Mouse (Mus musculus) heart, postnatal 4 days (tissue): Measurements from ENCODE around the gene Mtmr3. TPM values are rescaled to one million over a fixed set of nuclear protein-coding genes. Genes with fewer than 3 reads are reported as not detected.

ENCODE experiments used
- DNase-seq: peaks from one replicate; pipeline ENCODE4 v3.0.0; 2021
- total RNA-seq, 2 experiments: library from RNA; stranded (reverse); gene quantifications; 2 replicates each; pipeline ENCODE4 v1.2.3; 2021

Gene Mtmr3
- 10 to 100 TPM; 54.1 to 54.3 TPM for total RNA-seq

GRCm38 (mm10) chr11:4594608-4595500, at the start of gene Mtmr3:
TSS of gene Mtmr3 (minus strand) at chr11:4594863.
- peak; percentile 98 for DNase-seq

- no peak for DNase-seq
These were observed 49.1 kb upstream of the Mtmr3 start for GRCm38 (mm10) chr11:4643722-4644121.

- DNase-seq = no peak
These were observed 46.5 kb upstream of the Mtmr3 start for GRCm38 (mm10) chr11:4641185-4641584.

GRCm38 (mm10) chr11:4638261-4638660, 43.6 kb upstream of the Mtmr3 start:
- DNase-seq = no peak

- DNase-seq = peak; percentile 98
These were observed 43.0 kb upstream of the Mtmr3 start, which contains the start of gene Ascc2 for GRCm38 (mm10) chr11:4637534-4638234. TSS of gene Ascc2 (plus strand) at chr11:4637747.

- DNase-seq = no peak
These were observed 42.2 kb upstream of the Mtmr3 start for GRCm38 (mm10) chr11:4636782-4637342.

GRCm38 (mm10) chr11:4634395-4634794, 39.7 kb upstream of the Mtmr3 start:
- no peak for DNase-seq

GRCm38 (mm10) chr11:4633420-4633819, 38.8 kb upstream of the Mtmr3 start:
- DNase-seq = no peak

GRCm38 (mm10) chr11:4629861-4630280, 35.2 kb upstream of the Mtmr3 start:
- no peak for DNase-seq

GRCm38 (mm10) chr11:4627636-4628035, 33.0 kb upstream of the Mtmr3 start:
- DNase-seq = no peak

- no peak for DNase-seq
These were observed 31.3 kb upstream of the Mtmr3 start for GRCm38 (mm10) chr11:4625931-4626330.

GRCm38 (mm10) chr11:4622997-4623396, 28.3 kb upstream of the Mtmr3 start:
- no peak for DNase-seq

GRCm38 (mm10) chr11:4622442-4622986, 27.9 kb upstream of the Mtmr3 start:
- no peak for DNase-seq

- DNase-seq = no peak
These were observed 27.2 kb upstream of the Mtmr3 start for GRCm38 (mm10) chr11:4621866-4622265.

GRCm38 (mm10) chr11:4620501-4621108, 25.9 kb upstream of the Mtmr3 start:
- DNase-seq = peak; percentile 54

- no peak for DNase-seq
These were observed 25.4 kb upstream of the Mtmr3 start, which contains the start of gene Gm11032 for GRCm38 (mm10) chr11:4620017-4620485. TSS of gene Gm11032 (plus strand) at chr11:4620067.

GRCm38 (mm10) chr11:4611904-4612303, 17.2 kb upstream of the Mtmr3 start:
- no peak for DNase-seq

- no peak for DNase-seq
These were observed 11.9 kb upstream of the Mtmr3 start for GRCm38 (mm10) chr11:4606541-4606940.

GRCm38 (mm10) chr11:4605414-4605813, 10.8 kb upstream of the Mtmr3 start:
- peak; percentile 38 for DNase-seq

- no peak for DNase-seq
These were observed 9.8 kb upstream of the Mtmr3 start for GRCm38 (mm10) chr11:4604441-4604840.

- peak; percentile 48 for DNase-seq
These were observed 8.2 kb upstream of the Mtmr3 start for GRCm38 (mm10) chr11:4602691-4603441.
